Mouse (Mus musculus): ENCODE results near the gene Epb41l3. TPM values are rescaled to one million over a fixed set of nuclear protein-coding genes. Genes with fewer than 3 reads are reported as not detected.
A peak's percentile ranks its signal among the peaks of the same experiment; 100 is the strongest.

Epb41l3 gene
- polyA plus RNA-seq, 1 experiment from 2014 or later, result 140 TPM

- Histone ChIP-seq H3K9ac (peak overlapping the region; percentile 67), H3K27me3 (replicated peaks) (peaks cover 39% of the 10 kb centered on the region), H3K4me3 (peak overlapping the region; percentile 70), H3K4me1 (replicated peaks) (peaks cover 18% of the 10 kb centered on the region), H3K36me3 (no peaks in the 10 kb centered on the region), H3K4me2 (peak overlapping the region; percentile 100), H3K27ac (ENCODE audit: poor library complexity, severe bottlenecking) (no peak overlapping the region), H3K9me3 (replicated peaks) (no peaks in the 10 kb centered on the region)
- ATAC-seq (ENCODE audit: insufficient number of reproducible peaks, low FRiP score), result peak; percentile 62
- WGBS, result under 1% methylated on average over 28 of the region's 28 CpGs
These were observed 749 bp downstream of the Epb41l3 start for GRCm38 (mm10) chr17:69076238-69076625.

GRCm38 (mm10) chr17:69076747-69077543, 1.5 kb downstream of the Epb41l3 start:
- H3K4me3 ChIP-seq, result peak overlapping the region; percentile 70
- no peaks in the 10 kb centered on the region for H3K9me3 ChIP-seq (replicated peaks)
- H3K27ac ChIP-seq (ENCODE audit: poor library complexity, severe bottlenecking), result no peak overlapping the region
- peaks cover 39% of the 10 kb centered on the region for H3K27me3 ChIP-seq (replicated peaks)
- no peak for ATAC-seq (ENCODE audit: insufficient number of reproducible peaks, low FRiP score)
- H3K4me1 ChIP-seq (replicated peaks), result peaks cover 18% of the 10 kb centered on the region
- WGBS, result 2% methylated on average over 25 of the region's 25 CpGs
- peak overlapping the region; percentile 67 for H3K9ac ChIP-seq
- no peaks in the 10 kb centered on the region for H3K36me3 ChIP-seq
- H3K4me2 ChIP-seq, result peak overlapping the region; percentile 100

- no peak overlapping the region for H3K27ac ChIP-seq (ENCODE audit: poor library complexity, severe bottlenecking)
- peaks cover 18% of the 10 kb centered on the region for H3K4me1 ChIP-seq (replicated peaks)
- H3K36me3 ChIP-seq, result no peaks in the 10 kb centered on the region
- no peak overlapping the region for H3K9ac ChIP-seq
- 16% methylated on average over 11 of the region's 11 CpGs for WGBS
- H3K4me3 ChIP-seq, result peak overlapping the region; percentile 70
- peaks cover 39% of the 10 kb centered on the region for H3K27me3 ChIP-seq (replicated peaks)
- no peak for ATAC-seq (ENCODE audit: insufficient number of reproducible peaks, low FRiP score)
- peak overlapping the region; percentile 100 for H3K4me2 ChIP-seq
- no peaks in the 10 kb centered on the region for H3K9me3 ChIP-seq (replicated peaks)
These were observed 2.0 kb downstream of the Epb41l3 start for GRCm38 (mm10) chr17:69077544-69077920.

GRCm38 (mm10) chr17:69082316-69082715, 6.8 kb downstream of the Epb41l3 start:
- no peaks in the 10 kb centered on the region for H3K9me3 ChIP-seq (replicated peaks)
- peaks cover 4% of the 10 kb centered on the region; the same call in 1 of the 2 replicates for H3K4me1 ChIP-seq (replicated peaks)
- H3K9ac ChIP-seq, result no peak overlapping the region
- H3K27me3 ChIP-seq (replicated peaks), result peaks cover 18% of the 10 kb centered on the region
- no peaks in the 10 kb centered on the region for H3K36me3 ChIP-seq
- WGBS, result 83% methylated on average over 7 of the region's 7 CpGs
- H3K27ac ChIP-seq (ENCODE audit: poor library complexity, severe bottlenecking), result no peak overlapping the region
- ATAC-seq (ENCODE audit: insufficient number of reproducible peaks, low FRiP score), result no peak
- H3K4me3 ChIP-seq, result no peak overlapping the region
- no peak overlapping the region for H3K4me2 ChIP-seq

- 78% methylated on average over 3 of the region's 3 CpGs for WGBS
- Histone ChIP-seq H3K27ac (ENCODE audit: poor library complexity, severe bottlenecking) (no peak overlapping the region), H3K4me3 (no peak overlapping the region), H3K9ac (no peak overlapping the region), H3K27me3 (replicated peaks) (no peaks in the 10 kb centered on the region), H3K36me3 (no peaks in the 10 kb centered on the region), H3K9me3 (replicated peaks) (no peaks in the 10 kb centered on the region), H3K4me2 (no peak overlapping the region), H3K4me1 (replicated peaks) (no peaks in the 10 kb centered on the region)
- no peak for ATAC-seq (ENCODE audit: insufficient number of reproducible peaks, low FRiP score)
These were observed 16.1 kb downstream of the Epb41l3 start for GRCm38 (mm10) chr17:69091618-69092017.

DNA sequence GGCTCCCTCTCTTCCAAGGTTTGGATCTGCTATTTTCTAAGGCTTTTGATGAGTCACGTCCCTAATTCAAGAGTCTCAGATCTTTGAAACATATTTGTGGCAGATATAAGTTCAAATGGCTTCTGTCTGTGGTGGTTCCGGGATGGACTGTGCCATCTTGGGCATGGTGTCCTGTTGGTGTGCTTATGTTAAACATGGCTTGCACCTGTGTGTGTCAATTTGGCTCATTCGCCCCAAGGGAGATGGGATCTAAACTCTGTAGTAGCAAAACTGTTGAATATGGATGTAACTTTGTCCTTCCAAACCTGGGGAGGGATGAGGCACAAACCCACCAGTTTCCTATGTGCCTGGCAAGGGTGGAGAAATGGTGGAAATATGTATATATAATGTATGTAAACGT, 21.6 kb downstream of the Epb41l3 start:
- Histone ChIP-seq H3K4me3 (no peak overlapping the region), H3K4me1 (replicated peaks) (0 out of 2 replicates have a peak, but pooled peaks cover 8% of the 10 kb centered on the region), H3K27me3 (replicated peaks) (no peaks in the 10 kb centered on the region), H3K9me3 (replicated peaks) (no peaks in the 10 kb centered on the region), H3K4me2 (no peak overlapping the region), H3K9ac (no peak overlapping the region), H3K27ac (ENCODE audit: poor library complexity, severe bottlenecking) (no peak overlapping the region), H3K36me3 (no peaks in the 10 kb centered on the region)
- ATAC-seq (ENCODE audit: insufficient number of reproducible peaks, low FRiP score), result no peak
- 82% methylated on average over 4 of the region's 4 CpGs for WGBS

DNA sequence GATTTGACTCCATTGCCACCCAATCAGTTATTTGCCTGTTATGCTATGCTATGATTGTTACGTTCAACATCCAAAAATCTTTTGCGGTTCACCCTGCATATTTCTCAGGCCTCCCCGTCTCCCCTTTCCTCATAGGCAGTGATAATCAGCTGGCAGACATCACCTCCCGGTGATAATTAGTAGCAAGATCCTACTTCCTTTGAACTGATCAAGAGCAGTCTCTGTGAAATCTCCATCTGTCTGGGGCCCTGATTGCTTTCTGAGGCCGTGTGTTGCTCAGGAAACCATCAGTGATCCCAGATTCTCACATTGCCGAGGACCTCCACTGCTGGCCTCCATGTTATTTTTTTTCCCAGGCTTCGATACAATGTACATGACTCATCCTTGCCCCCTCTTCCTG, 22.5 kb downstream of the Epb41l3 start:
- Histone ChIP-seq H3K27ac (ENCODE audit: poor library complexity, severe bottlenecking) (no peak overlapping the region), H3K4me3 (no peak overlapping the region), H3K4me1 (replicated peaks) (0 out of 2 replicates have a peak, but pooled peaks cover 8% of the 10 kb centered on the region), H3K9me3 (replicated peaks) (no peaks in the 10 kb centered on the region), H3K4me2 (no peak overlapping the region), H3K9ac (no peak overlapping the region), H3K27me3 (replicated peaks) (no peaks in the 10 kb centered on the region), H3K36me3 (no peaks in the 10 kb centered on the region)
- ATAC-seq (ENCODE audit: insufficient number of reproducible peaks, low FRiP score), result no peak
- WGBS, result 22% methylated on average over 7 of the region's 7 CpGs

- no peak overlapping the region for H3K4me2 ChIP-seq
- H3K4me3 ChIP-seq, result no peak overlapping the region
- peaks cover 16% of the 10 kb centered on the region for H3K4me1 ChIP-seq (replicated peaks)
- H3K27me3 ChIP-seq (replicated peaks), result no peaks in the 10 kb centered on the region
- ATAC-seq (ENCODE audit: insufficient number of reproducible peaks, low FRiP score), result no peak
- H3K36me3 ChIP-seq, result no peaks in the 10 kb centered on the region
- no peaks in the 10 kb centered on the region for H3K9me3 ChIP-seq (replicated peaks)
- WGBS, result 63% methylated on average over 8 of the region's 8 CpGs
- no peak overlapping the region for H3K27ac ChIP-seq (ENCODE audit: poor library complexity, severe bottlenecking)
- H3K9ac ChIP-seq, result no peak overlapping the region
These were observed 27.8 kb downstream of the Epb41l3 start for GRCm38 (mm10) chr17:69103326-69103725.

DNA sequence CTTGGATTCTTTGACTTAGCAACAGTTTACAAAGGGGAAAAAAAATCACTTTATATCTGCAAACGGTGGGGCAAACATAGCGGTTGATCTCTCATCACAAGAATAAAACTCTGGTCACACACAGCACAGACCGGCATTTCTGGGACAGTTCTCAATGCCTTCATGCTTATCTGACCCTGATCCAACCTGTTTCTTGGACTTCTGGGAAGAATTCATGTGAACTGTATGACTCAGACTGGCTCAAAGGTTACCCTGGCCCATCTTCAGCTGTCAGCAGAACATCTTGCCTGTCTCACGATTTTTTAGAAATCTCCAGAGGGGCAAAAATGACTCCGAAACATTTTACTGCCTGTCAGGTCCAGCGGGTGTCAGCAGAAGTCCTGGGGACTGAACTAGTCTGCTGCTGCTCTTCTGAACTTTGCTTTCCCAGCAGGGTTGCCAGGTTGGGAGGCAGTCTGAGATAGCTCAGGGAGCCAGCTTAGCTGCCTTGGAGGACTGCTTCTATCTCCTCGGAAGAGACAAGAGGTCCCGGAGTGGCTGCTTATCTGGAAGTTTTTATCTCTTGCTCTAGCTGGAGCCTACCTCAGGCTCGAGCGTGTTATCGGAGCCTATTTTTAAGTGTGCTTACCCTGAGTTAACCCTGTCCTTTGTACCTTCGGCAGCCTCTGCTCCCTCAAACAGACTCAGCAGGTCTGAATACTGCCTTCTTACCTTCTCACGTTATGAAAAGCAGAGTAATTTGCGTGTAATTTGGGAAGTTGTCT, 29.7 kb downstream of the Epb41l3 start:
- H3K9me3 ChIP-seq (replicated peaks), result no peaks in the 10 kb centered on the region
- no peak overlapping the region for H3K27ac ChIP-seq (ENCODE audit: poor library complexity, severe bottlenecking)
- 8% methylated on average over 14 of the region's 14 CpGs for WGBS
- no peaks in the 10 kb centered on the region for H3K27me3 ChIP-seq (replicated peaks)
- 0 out of 2 replicates have a peak overlapping the region, but pooled peaks have one; percentile 40 for H3K9ac ChIP-seq
- peak; percentile 59; the same call in 1 of the 2 replicates for ATAC-seq (ENCODE audit: insufficient number of reproducible peaks, low FRiP score)
- peak overlapping the region; percentile 63 for H3K4me2 ChIP-seq
- peaks cover 16% of the 10 kb centered on the region for H3K4me1 ChIP-seq (replicated peaks)
- peak overlapping the region; percentile 37 for H3K4me3 ChIP-seq
- H3K36me3 ChIP-seq, result no peaks in the 10 kb centered on the region

GRCm38 (mm10) chr17:69105799-69106401, 30.4 kb downstream of the Epb41l3 start:
- Histone ChIP-seq H3K4me3 (peak overlapping the region; percentile 37), H3K9ac (no peak overlapping the region), H3K36me3 (no peaks in the 10 kb centered on the region), H3K9me3 (replicated peaks) (no peaks in the 10 kb centered on the region), H3K4me2 (peak overlapping the region; percentile 63), H3K27ac (ENCODE audit: poor library complexity, severe bottlenecking) (no peak overlapping the region), H3K27me3 (replicated peaks) (no peaks in the 10 kb centered on the region), H3K4me1 (replicated peaks) (peaks cover 16% of the 10 kb centered on the region)
- WGBS, result 10% methylated on average over 5 of the region's 5 CpGs
- ATAC-seq (ENCODE audit: insufficient number of reproducible peaks, low FRiP score), result no peak

GRCm38 (mm10) chr17:69109216-69109615, 33.7 kb downstream of the Epb41l3 start:
- no peak overlapping the region for H3K4me3 ChIP-seq
- peaks cover 16% of the 10 kb centered on the region for H3K4me1 ChIP-seq (replicated peaks)
- H3K27ac ChIP-seq (ENCODE audit: poor library complexity, severe bottlenecking), result no peak overlapping the region
- no peak overlapping the region for H3K4me2 ChIP-seq
- no peaks in the 10 kb centered on the region for H3K27me3 ChIP-seq (replicated peaks)
- 61% methylated on average over 6 of the region's 6 CpGs for WGBS
- no peak overlapping the region for H3K9ac ChIP-seq
- H3K36me3 ChIP-seq, result no peaks in the 10 kb centered on the region
- H3K9me3 ChIP-seq (replicated peaks), result no peaks in the 10 kb centered on the region
- no peak for ATAC-seq (ENCODE audit: insufficient number of reproducible peaks, low FRiP score)

Measured in heart, embryonic 12.5 days (tissue).